Mouse (Mus musculus) v-Abl transformed pro-B cells (cell line): ENCODE measurements around the gene Psma5.
"Not testable (repeated sequence)": the region's sequence is repeated elsewhere in the genome, so short reads cannot be mapped to it uniquely, and the experiment has no call there.

ENCODE experiments used
- in situ Hi-C, 2 experiments: fragments of 400-800 bp; cut with MboI; formaldehyde crosslinking; loops; one replicate each; pipeline ENCODE4 v1.15.1; 2025; ENCODE audit not compliant: unreplicated experiment in 2 of 2

Psma5 gene

DNA sequence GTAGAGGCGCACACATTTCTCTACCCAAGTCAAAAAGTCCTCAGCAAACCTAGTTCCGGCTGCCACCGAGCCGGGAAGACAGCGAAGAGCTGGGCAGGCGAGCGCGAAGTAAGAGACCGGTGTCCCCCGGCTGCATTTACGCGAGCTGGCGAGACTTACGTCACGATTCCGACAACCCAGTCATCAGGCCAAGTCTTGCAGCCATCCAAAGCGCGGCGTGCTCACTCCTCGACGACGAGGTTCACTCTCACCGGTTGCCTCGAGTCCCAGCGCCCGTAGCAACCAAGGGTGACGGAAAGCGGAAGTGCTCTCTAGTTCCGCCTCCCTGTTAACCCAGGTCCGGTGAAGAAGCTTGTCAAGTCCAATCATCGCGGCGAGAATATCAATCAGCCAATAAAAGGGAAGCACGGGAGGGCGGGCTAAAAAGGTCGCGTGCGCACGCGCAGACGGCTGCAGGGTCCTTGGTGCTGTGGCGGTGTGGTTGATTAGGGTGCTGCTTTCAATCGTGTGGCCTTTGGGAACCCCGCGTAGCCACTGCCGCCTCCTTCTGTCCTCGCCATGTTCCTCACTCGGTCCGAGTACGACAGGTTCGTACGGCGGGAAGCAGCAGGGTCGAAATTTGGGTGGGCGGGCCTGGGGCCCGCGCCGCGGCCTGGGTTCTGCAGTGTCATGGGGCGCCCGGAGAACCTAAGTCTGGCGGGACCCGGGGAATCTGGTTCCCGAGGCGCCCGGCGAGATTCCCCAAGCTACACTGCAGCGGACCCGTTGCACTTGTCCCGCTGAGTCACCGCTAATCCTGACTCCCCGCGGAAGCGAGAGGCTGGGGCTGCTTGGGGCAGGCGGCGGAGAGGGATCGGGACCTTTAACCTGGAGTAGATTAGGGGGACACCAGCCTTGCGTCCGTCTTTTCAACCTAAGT is at the start of gene Psma5:
Psma5 (plus strand) TSS at position 208 of the 919 bp plus-strand sequence.
- in situ Hi-C loops = loop anchor here (5.0 to 10.0 kb wide), 2 partner anchors 90 to 92 kb away; no protein-coding TSS in a partner anchor

DNA sequence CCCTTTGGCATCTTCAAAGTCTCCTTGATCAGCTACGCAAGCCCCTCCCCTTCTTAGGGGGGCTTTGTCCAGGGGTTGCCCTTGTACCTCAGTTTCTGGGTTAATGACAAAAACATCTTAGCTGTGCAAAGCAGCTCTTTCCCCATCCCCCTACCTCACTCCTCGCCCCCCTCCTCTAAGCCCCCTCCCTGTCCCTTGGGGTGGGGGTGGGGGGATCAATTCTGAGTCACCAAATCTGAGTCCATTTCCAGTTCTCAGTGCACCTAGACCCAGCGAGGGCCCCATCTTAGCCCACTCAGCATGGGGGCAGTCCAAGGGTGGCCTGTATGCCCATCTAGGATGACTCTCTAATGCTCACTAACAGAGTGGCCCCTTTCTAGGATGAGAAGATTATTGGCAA is 47.7 kb upstream of the Psma5 start:
- in situ Hi-C loops = loop anchor here in 1 of 2 experiments (5.0 kb wide), 1 partner anchor 173 kb away; the partner anchor contains the start of gene Psrc1

DNA sequence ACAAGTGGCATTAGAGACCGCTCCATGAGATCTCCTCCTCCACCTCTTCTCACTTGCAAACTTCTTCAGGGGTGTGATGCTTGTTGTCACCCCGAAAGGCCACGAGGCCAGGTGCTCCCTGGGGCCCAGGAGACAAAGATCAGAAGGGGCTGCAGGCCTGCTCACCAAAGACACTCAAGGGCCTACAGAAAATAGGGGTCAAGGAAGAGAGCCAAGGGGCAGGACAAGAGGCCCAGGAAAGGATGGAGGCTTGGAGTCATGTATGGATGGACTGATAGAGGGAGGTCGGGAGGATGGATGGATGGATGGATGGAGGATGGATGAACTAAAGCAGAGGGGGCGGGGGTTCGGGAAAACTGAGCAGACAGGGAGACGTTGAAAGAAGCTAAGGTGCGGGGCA is 47.2 kb upstream of the Psma5 start:
- in situ Hi-C loops = loop anchor here in 1 of 2 experiments (5.0 kb wide), 1 partner anchor 173 kb away; the partner anchor contains the start of gene Psrc1

DNA sequence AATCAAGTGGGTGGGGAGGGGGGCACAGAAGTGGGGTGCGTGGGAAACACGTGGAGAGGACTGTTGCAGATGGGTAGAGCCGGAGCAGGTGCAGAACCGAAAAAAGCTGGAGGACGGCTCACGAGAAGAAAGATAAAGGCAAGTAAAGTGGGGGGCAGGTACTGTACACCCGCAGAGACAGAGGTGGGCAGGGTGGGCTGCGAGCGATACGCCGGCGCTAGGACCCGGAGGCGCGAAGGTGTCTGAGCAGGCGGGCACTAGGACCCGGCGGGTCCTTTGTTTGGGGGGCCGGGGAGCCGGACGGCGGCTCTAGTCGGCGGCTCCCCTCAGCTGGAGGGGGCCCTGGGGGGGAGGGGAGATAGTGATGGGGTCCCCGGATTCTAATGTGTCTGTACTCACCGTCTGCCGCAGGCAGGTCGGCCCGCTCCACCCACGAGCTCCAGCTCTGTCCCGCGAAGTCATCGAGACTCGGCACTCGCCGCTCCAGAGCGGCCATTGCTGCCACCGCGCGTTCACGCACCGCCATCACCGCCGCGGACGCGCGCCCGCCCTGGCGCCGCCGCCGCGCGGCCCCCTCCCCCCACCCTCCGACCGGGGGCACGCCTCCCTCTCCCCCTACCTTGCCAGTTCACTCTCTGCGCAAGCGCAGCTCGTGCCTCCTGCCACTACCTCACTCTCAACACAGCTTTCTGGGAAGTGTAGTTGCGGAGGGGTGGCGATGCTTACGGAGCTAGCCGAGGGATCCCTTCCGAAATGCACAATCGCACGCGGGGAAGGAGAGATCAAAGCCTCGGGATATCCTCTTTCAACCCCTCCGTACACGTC is 46.6 kb upstream of the Psma5 start:
- in situ Hi-C loops = loop anchor here (5.0 kb wide), 2 partner anchors 172 to 177 kb away; partner anchors contain the start of gene Psrc1 (in 1 of the 2)

DNA sequence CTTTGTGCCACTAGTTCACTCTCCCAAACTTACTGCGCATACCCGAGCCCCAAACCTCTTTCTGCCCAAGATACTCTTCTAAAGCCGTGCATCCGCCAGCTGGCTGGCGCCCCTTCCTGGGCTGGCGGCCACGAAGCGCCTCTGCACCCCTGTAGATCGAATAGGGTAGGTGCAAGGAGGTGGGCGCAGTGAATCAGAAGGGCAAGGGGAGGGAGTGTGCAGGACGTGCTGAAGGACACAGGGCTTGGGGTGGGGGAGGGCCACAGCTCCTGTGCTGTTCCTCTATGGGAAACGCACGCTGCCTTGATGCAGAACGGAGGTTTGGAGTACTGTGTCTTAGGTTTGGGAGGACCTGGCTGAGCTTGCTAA is 46.0 kb upstream of the Psma5 start, which contains the start of gene Atxn7l2:
Atxn7l2 (minus strand) TSS at position 164 of the 369 bp plus-strand sequence.
- in situ Hi-C loops = loop anchor here in 1 of 2 experiments (5.0 kb wide), 1 partner anchor 177 kb away; no protein-coding TSS in a partner anchor

DNA sequence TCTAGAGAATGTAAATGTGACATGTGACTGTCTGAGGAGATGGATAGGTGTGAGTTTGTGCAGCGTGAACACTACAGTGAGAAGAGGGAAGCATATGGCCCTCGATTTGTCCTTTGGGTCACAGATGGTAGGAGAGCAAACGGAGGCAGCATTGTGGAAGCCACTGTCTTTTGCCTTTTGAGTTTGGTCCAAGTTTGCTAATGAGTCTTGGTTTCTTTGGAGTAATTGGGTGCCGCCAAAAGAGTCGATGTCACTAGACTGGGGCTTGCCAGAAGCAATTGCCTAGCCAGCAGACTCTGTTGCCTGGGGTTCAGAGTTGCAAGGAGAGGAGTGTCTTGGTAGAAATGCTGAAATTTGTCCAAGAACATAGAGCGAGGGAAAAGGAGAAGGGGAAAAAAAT is 44.9 kb upstream of the Psma5 start:
- in situ Hi-C loops = loop anchor here in 1 of 2 experiments (5.0 kb wide), 1 partner anchor 175 kb away; no protein-coding TSS in a partner anchor

DNA sequence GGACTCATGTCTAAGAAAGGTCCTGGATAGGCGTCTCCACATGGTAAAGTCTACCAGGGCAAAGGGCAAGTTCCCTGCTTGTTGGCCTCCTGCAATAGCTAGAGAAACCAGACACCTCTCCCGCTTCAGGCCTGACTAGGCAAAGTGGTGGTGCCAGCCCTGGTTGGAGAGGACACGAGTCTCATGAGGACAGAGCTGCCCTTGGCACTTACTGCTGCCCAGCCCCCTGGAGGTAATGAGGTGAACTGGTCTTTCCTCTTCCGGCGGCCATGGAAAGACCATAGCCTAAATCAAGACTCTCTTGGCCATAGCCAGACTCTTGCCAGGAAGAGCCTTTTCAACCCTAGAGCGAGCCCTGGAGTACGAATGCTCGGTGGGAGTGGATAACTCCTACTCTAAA is 44.3 kb upstream of the Psma5 start:
- in situ Hi-C loops = loop anchor here in 1 of 2 experiments (5.0 kb wide), 1 partner anchor 175 kb away; no protein-coding TSS in a partner anchor

DNA sequence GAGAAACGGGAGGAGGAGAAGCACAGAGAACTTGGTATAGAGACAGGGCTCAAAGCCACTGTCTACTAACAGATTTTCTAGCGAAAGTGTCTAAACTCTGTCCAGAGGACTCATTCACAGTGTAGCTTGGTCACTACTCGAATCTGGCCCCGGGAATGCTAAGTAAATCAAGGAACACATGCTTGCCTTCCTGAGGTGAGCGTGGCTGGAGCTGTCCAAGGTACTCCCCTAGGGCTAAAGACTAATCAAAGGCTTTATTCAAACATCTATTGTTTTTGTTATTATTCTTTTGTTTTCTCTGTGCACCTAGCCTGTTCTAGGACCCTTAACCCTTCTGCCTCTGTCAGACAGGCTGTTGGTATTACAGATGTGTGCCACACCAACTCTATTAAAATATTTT is 42.0 kb upstream of the Psma5 start:
- in situ Hi-C loops = loop anchor here (5.0 kb wide), 2 partner anchors 38 to 173 kb away; no protein-coding TSS in a partner anchor

DNA sequence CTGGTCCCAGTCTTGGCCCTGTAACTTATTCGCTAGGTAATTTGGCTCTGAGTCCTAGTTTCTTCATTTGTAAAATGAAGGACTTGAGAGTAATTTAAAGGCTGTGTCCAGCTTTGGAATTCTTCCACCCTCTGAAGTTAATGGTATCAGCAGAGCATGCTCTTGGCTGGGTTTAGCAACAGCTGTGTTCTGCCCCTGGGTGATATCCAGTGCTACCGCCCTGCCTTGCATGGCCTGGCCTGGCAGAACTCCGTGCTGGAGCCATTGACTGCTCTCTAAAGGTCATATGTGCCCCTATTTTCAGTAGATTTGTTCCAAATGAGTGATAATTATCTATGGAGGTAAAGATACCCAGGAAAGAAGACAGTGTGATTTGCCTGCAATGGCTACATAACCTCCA is 36.1 kb upstream of the Psma5 start:
- in situ Hi-C loops = no loop called here

DNA sequence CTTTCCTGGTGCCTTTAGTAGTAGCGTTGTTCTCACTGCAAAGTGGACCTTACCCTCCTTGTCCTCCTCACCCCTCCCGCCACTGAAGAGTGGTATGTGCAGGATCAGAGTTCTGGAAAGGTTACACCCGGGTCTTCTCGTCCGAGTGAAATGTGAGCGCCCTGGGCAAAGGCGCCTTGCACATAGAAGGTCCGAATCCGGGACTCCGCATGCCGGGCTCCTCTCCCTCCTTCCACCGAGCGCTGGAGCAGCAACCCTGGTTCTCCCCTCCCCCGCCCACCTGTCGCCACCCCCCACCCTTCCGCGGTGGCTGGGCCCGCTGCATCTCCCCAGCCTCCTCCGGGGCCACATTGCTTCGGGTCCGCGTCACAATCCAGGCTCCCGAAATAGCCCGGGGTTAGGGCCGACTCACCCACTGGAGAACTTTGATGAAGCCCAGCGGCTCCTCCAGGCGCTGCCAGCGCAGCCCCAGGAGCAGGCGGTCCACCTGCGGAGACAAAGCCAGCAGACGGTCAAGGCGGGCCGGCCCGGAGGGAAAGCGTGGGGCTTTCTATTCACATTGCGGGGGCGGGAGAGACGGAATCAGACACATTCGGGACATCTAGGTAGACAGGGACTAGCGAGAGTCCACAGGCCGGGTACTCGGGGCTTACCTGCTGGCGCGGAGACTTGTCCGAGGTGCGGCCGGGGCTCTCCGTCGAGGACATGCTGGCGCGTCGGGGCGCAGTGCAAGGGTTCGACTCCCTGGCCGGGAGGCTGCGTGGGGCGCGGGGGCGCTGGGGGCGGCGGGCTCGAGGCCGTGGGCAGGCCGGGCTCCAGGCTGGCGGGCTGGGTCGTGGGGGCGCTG is 30.8 kb upstream of the Psma5 start:
- in situ Hi-C loops = no loop called here

DNA sequence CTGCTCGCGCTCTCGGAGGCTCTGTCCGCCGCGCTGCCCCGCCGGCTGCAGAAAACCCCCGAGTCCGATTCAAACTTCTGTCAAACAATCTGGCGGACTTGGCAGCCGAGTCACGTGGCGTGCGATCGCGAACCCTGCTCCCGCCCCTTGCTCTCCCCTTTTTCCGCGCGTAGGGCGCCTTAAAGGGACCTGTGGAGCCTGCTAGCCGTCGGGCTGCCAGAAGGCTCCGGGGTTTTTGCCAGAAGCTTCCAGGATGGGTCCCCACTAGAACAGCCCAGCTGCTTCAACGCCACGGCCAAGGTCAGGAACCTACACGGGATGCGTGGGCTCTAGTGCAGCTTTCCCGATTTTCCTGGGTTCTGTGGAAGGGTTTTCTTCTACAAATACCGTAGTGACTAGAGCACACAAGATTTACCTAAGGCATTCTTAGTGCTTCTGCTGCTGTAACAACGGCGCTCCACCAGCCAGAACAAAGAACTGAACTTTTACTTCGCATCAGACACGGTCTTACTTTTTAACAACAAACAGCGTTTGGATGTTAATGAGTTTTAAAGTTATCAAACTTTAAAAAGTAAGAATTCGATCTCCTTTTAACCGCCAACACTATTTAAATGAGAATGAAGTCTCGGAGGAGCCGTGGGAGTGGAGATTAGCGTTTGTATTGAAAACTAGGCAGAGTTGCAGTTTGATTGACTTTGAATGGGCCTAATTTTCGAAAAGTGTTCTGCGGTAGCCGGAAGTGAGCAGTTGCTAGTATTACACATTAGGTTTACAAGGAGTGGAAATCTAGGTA is 30.0 kb upstream of the Psma5 start, which contains the start of gene Sypl2:
Sypl2 (minus strand) TSS at position 91 of the 793 bp plus-strand sequence.
- in situ Hi-C loops = no loop called here

DNA sequence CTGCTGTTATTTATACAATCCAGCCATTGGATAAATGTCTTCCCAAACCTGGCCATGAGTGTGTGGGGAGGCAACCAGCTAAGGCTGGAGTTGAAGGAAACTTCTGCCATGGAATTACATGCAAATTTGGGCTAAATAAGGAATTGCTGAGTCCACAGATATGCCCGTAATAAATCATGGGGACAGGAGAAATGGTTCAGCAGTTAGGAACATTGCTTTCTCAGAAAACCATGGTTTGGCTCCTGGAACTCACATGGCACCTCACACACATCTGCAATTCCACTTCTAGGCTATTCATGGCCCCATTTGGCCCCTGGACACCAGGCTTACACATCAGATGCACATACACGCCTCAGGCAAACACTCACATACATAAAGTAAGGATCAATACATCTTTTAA is 29.2 kb upstream of the Psma5 start:
- in situ Hi-C loops = no loop called here

DNA sequence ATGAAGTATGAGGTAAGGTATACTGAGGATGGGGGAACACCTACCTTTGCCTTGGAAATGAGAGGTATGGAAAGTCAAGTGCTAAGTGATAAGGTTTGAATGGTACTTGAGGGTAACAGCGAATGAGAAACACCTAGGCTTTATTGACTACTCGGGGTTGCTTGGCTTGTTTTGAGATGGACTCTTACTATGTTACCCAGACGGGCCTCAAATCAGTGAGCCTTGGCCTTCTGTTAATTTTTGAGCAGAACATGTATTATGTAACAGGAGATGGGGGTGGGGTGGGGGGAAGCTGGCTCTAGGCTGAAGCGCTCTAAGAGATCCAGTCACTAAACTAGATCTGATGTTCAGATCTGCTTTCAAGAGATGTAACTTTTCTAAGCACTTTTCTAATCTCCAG is 25.1 kb upstream of the Psma5 start:
- in situ Hi-C loops = no loop called here

DNA sequence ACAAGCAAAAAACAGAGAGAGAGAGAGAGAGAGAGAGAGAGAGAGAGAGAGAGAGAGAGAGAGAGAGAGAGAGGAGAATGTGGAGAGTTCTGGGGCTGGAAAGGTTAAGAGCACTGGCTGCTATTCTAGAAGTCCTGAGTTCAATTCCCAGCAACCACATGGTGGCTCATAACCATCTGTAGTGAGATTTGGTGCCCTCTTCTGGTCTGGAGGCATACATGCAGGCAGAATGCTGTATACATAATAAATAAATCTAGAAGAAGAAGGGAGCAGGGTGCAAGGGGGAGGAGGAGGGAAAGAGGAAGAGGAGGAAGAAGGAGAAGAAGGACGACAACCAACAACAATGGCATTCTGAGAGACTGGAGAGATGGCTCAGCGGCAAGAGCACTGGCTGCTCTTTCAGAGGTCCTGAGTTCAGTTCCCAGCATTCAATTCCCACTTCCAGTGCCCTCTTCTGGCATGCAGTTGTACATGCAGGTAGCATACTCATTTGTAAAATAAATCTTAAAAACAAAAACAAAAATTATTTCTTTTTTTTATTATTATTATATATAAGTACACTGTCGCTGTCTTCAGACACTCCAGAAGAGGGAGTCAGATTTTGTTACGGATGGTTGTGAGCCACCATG is 19.1 kb upstream of the Psma5 start:
- in situ Hi-C loops = not testable (repeated sequence)

DNA sequence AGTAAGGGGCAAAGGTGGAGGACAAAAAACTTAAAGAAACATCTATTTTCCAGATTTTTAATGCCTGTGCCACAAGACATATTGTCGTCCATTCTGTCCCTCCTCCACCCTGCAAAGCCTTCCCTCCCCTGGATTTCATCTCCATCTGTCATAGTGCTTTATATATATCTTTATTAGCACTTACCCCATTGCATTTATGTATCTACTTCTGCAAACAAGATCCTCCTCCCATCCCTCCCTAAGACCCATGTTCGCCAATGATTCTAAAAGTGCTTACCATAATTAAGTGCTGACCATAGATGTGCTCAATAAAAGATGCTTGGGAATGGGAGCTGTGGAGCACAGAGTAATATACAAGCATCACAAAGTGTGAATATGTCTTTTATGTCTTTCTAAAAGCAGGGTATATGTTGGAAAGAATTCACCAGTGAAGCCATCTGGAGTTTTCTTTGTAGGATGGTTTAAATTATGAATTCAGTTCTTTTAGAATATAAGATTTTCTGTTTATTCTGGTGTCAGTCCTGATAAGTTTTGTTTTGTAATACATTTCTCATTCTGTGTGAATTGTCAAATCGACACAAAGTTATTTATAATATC is 15.4 kb upstream of the Psma5 start:
- in situ Hi-C loops = no loop called here

DNA sequence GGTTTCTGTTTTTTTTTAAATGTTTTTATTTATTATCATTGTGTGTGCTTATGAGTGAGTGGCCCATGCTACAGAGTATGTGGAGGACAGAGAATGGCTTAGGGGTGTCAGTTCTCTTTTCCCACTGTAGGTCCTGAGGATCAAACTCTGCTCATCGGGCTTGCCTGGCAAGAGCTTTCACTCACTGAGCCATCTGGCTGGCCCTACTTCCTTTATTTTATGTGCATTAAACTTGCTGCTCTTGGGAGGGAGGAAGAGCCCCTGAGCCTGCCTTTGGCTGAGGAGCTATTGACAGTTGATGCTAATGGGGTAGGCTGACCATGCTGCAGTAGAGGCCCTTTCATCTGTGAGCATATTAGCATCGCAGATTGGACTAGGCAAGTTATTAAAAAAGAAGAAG is 9.9 kb upstream of the Psma5 start:
- in situ Hi-C loops = no loop called here

DNA sequence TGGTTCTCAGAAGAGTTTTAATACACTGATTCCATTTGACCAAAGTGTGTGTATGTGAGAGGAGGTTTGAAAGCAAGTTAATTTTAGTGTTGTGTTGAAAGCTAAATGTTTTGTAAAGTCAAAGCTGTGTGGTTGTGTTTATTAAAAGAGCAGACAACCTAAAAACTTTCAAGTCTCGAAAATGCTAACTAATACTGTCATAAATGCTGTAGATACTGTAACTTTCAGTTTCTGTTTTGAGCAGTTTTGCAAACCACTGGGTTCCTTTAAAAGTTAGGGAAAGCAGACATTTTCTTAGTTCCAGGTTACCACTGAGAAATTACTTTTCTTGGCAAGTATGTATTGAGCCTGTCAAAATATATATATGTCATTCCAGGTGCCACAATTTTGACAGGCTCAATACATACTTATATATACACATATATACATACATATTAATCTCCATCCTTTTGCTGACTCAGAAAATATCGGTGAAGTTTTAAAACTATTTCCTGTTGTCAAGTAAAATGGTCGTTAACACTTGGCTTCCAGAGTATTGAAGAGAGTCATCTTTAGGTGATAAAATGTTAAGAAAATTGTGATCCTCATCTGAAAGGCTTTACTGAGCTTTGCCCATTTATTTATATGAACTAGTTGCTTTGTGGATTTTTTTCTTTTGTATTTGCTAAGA is 1.2 kb downstream of the Psma5 start:
- in situ Hi-C loops = loop anchor here (5.0 to 10.0 kb wide), 2 partner anchors 91 to 93 kb away; no protein-coding TSS in a partner anchor
